Mouse (Mus musculus) stomach, embryonic 14.5 days (tissue): ENCODE data around the gene Rab11fip3. TPM values are rescaled to one million over a fixed set of nuclear protein-coding genes. Genes with fewer than 3 reads are reported as not detected.

Experiments
- ATAC-seq: fragments of 200-750 bp; cut with Nextera tagmentation; 2 replicates; pipeline ENCODE4 v1.8.0; 2017; ENCODE audit warnings: low read depth, moderate TSS enrichment; ENCODE audit not compliant: insufficient number of reproducible peaks, insufficient read depth, low FRiP score
- H3K27ac ChIP-seq: fragments of 300-500 bp; sonication (generic); 2 replicates; pipeline ENCODE4 v1.5.1; 2014; ENCODE audit warnings: mild to moderate bottlenecking, low read length, moderate library complexity, mixed read lengths
- H3K27me3 ChIP-seq: fragments of 300-500 bp; sonication (generic); 2 replicates; pipeline ENCODE4 v1.6.1; 2014; ENCODE audit warnings: low read length, control low read depth, mixed read lengths; ENCODE audit not compliant: control insufficient read depth, insufficient read depth
- H3K36me3 ChIP-seq: fragments of 300-500 bp; sonication (generic); 2 replicates; pipeline ENCODE4 v1.6.1; 2014; ENCODE audit warnings: mild to moderate bottlenecking, control low read depth, low read length, moderate library complexity, mixed read lengths; ENCODE audit not compliant: control insufficient read depth, insufficient read depth
- H3K4me1 ChIP-seq: fragments of 300-500 bp; sonication (generic); 2 replicates; pipeline ENCODE4 v1.6.1; 2014; ENCODE audit warnings: low read length, control low read depth, mixed read lengths; ENCODE audit not compliant: control insufficient read depth, insufficient read depth
- H3K4me2 ChIP-seq: fragments of 300-500 bp; sonication (generic); replicated peaks from 2 replicates; pipeline ENCODE4 v1.6.1; 2014; ENCODE audit warnings: low read depth, low read length, control low read depth
- H3K4me3 ChIP-seq: fragments of 300-500 bp; sonication (generic); 2 replicates; pipeline ENCODE4 v1.5.1; 2014; ENCODE audit warnings: low read depth, low read length, control low read depth
- H3K9ac ChIP-seq: fragments of 300-500 bp; sonication (generic); replicated peaks from 2 replicates; pipeline ENCODE4 v1.6.1; 2014; ENCODE audit warnings: low read depth, mild to moderate bottlenecking, control low read depth, low read length, moderate library complexity, mixed read lengths
- H3K9me3 ChIP-seq: fragments of 300-500 bp; sonication (generic); 2 replicates; pipeline ENCODE4 v1.6.1; 2016; ENCODE audit warnings: low read depth, low read length, control low read depth; ENCODE audit not compliant: control insufficient read depth
- WGBS: fragments of 180-500 bp; shearing (Covaris S2); extraction: QIAGEN DNeasy Blood & Tissue Kit; methylation state at CpG from one replicate; pipeline ENCODE4 v1.1.7; 2014; 5-methylcytosine and 5-hydroxymethylcytosine counted together
- polyA plus RNA-seq: library from polyadenylated mRNA; unstranded; fragments of >200 nt; fragmentation: Nextera tagmentation; extraction: Ambion mirVana; gene quantifications from 2 replicates; pipeline ENCODE4 v1.2.1, GENCODE M21; 2014

The Rab11fip3 gene
- polyA plus RNA-seq, 1 experiment from 2014 or later, result 11.4 TPM

DNA sequence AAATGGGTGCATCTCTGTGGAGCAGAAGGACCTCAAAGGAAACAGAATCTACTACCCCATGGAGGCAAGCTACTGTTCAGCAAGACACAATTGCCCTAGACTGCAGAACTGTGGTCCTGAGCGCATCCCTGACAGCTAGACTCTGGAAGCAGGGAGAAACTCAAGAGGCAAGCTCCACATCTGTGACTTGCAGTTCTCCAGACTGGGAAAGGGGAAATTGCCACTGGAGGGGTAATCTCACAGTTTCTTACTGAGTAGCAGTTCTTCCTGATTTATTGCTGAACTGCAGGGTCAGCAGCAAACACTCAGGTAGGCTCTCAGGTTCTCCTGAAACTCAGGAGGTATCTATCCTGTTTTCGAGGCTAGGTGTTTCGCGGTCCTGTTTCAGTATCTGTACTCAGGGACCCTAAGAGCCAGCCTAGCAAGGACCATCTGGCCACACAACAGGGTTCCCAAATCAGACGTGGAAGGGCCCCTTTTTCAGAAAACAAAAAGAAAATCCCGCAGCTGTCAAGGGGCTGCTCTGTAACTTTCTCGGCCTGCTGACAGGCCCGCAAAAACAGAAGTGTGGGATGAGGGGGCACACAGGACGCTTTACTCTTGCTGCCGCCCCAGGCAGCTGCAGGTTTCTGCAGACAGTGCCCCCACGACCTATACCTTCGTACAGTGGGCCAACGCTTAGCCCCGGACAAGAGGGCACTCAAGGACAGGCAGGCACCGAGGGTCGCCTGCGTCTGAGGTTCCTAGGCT, 84.6 kb downstream of the Rab11fip3 start:
- Histone ChIP-seq H3K27ac (peak overlapping the region; percentile 80), H3K9me3 (no peaks in the 10 kb centered on the region), H3K4me1 (peaks cover 9% of the 10 kb centered on the region), H3K36me3 (no peaks in the 10 kb centered on the region; the same call in none of the 2 replicates), H3K27me3 (no peaks in the 10 kb centered on the region), H3K4me2 (peak overlapping the region; percentile 88), H3K4me3 (peak overlapping the region; percentile 72), H3K9ac (peak overlapping the region; percentile 90)
- WGBS, result 7% methylated on average over 17 of the region's 17 CpGs
- ATAC-seq, result no peak

DNA sequence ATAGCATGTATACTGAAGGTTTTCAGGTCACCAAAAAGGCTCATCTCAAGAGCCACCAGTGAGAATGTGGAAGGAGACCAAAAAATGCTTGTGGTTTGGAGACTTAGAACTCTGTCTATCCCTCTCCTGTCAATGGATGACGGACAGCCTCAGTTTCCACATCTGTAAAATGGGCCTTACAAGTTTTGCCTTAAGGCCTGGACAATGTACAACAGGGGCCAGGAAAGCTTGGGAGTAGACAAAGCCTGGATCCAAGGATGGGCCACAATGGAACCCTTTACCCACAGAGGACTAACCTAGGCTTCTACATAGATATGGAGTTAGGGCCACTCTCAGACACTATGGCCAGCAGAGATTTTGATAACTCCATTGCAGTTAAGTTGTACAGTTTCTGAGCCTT, 85.3 kb downstream of the Rab11fip3 start:
- Histone ChIP-seq H3K27ac (no peak overlapping the region), H3K27me3 (no peaks in the 10 kb centered on the region), H3K9ac (no peak overlapping the region), H3K9me3 (no peaks in the 10 kb centered on the region), H3K4me1 (peaks cover 9% of the 10 kb centered on the region), H3K36me3 (no peaks in the 10 kb centered on the region; the same call in 1 of the 2 replicates), H3K4me2 (peak overlapping the region; percentile 88), H3K4me3 (peak overlapping the region; percentile 72)
- 93% methylated on average over 1 of the region's 1 CpGs for WGBS
- ATAC-seq, result no peak

- H3K9me3 ChIP-seq, result no peaks in the 10 kb centered on the region
- ATAC-seq, result no peak
- no peaks in the 10 kb centered on the region for H3K27me3 ChIP-seq
- H3K36me3 ChIP-seq, result no peaks in the 10 kb centered on the region
- no peak overlapping the region for H3K27ac ChIP-seq
- no peak overlapping the region for H3K9ac ChIP-seq
- 85% methylated on average over 3 of the region's 3 CpGs for WGBS
- peaks cover 9% of the 10 kb centered on the region for H3K4me1 ChIP-seq
- no peak overlapping the region for H3K4me2 ChIP-seq
- no peak overlapping the region for H3K4me3 ChIP-seq
Observed at GRCm38 (mm10) chr17:25982913-25983312, 86.4 kb downstream of the Rab11fip3 start.

GRCm38 (mm10) chr17:25980854-25981253, 88.5 kb downstream of the Rab11fip3 start:
- H3K27ac ChIP-seq, result no peak overlapping the region
- WGBS, result 88% methylated on average over 5 of the region's 5 CpGs
- H3K36me3 ChIP-seq, result no peaks in the 10 kb centered on the region
- no peak overlapping the region for H3K9ac ChIP-seq
- no peaks in the 10 kb centered on the region for H3K27me3 ChIP-seq
- no peak for ATAC-seq
- peaks cover 9% of the 10 kb centered on the region for H3K4me1 ChIP-seq
- no peak overlapping the region for H3K4me3 ChIP-seq
- no peaks in the 10 kb centered on the region for H3K9me3 ChIP-seq
- no peak overlapping the region for H3K4me2 ChIP-seq

GRCm38 (mm10) chr17:25979829-25980738, 89.3 kb downstream of the Rab11fip3 start:
- Histone ChIP-seq H3K4me1 (peaks cover 9% of the 10 kb centered on the region), H3K4me2 (no peak overlapping the region), H3K36me3 (no peaks in the 10 kb centered on the region), H3K27ac (no peak overlapping the region), H3K27me3 (no peaks in the 10 kb centered on the region), H3K9ac (no peak overlapping the region), H3K4me3 (no peak overlapping the region), H3K9me3 (no peaks in the 10 kb centered on the region)
- 0 out of 2 replicates have a peak, but pooled peaks have one; percentile 23 for ATAC-seq
- WGBS, result 83% methylated on average over 5 of the region's 5 CpGs

DNA sequence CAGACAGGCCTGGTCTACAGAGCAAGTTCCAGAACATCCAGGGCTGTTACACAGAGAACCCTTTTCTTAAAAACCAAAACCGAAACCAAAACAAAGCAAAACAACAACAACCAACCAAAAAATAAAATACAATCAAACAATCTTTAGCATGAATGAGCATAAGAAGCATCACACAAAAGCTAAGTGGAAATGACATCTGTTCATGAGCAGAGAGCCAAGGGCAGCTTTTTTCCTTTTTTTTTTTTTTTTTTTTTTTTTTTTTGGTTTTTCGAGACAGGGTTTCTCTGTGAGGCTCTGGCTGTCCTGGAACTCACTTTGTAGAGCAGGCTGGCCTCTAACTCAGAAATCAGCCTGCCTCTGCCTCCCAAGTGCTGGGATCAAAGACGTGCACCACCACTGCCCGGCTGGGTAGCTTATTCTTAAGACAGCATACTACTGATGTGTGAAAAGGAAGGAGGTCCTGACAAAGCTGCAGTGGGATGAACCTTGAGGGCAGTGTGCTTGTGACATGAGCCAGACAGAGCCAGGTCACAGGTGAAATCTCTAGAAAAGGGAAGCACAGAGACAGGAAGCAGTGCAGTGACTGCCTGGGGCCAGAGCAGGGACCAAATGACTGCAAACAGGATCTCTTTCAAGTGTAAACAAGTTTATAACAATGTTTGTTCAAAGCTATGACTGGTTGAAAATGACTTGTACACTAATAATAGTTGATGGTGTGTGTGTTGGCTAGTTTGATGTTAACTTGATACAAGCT, 98.2 kb downstream of the Rab11fip3 start:
- Histone ChIP-seq H3K27ac (no peak overlapping the region), H3K9me3 (no peaks in the 10 kb centered on the region), H3K4me3 (no peak overlapping the region), H3K36me3 (no peaks in the 10 kb centered on the region; the same call in 1 of the 2 replicates), H3K4me2 (no peak overlapping the region), H3K27me3 (no peaks in the 10 kb centered on the region), H3K4me1 (peaks cover 3% of the 10 kb centered on the region; the same call in 1 of the 2 replicates), H3K9ac (no peak overlapping the region)
- 90% methylated on average over 4 of the region's 4 CpGs for WGBS
- no peak for ATAC-seq

DNA sequence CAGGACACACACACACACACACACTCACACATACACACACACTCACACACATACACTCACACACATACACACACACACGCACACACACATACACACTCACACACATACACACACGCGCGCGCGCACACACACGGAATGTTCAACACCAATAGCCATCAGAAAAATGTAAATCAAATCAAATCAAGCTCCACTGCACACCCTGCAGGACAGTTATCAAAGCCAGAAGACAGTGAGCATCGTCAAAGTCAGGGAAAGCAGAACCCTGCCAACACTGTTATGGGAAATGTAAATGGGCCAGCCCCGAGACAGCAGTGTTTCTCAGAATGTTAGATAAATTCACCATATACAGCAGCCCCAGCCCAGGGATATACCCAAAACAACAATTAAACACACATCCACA, 98.9 kb downstream of the Rab11fip3 start:
- no peaks in the 10 kb centered on the region for H3K27me3 ChIP-seq
- H3K36me3 ChIP-seq, result no peaks in the 10 kb centered on the region; the same call in 1 of the 2 replicates
- H3K9ac ChIP-seq, result no peak overlapping the region
- H3K4me1 ChIP-seq, result peaks cover 3% of the 10 kb centered on the region; the same call in 1 of the 2 replicates
- H3K4me3 ChIP-seq, result no peak overlapping the region
- no peak for ATAC-seq
- no peak overlapping the region for H3K4me2 ChIP-seq
- no peak overlapping the region for H3K27ac ChIP-seq
- H3K9me3 ChIP-seq, result no peaks in the 10 kb centered on the region
- 92% methylated on average over 9 of the region's 9 CpGs for WGBS

DNA sequence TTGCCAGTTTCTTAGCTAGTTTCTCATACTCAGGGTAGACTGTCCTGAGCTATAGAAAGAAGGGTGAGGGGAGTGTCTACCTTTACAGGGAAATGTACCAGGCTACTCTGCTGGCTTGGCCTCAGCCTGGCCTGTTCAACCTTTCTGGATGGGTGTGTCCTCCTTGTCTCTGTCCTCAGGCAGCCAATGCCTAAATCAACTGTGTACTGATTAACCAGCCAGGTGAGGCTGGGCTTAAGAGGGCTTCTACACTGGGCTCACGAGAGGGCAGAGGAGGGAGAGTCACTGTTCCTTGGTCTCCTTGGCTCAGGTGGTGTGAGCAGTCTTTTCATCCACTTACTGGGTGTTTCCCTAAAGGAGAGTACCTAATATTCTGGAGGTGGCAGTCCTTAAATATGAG, 101.2 kb downstream of the Rab11fip3 start:
- ATAC-seq, result peak; percentile 88
- no peak overlapping the region; the same call in 1 of the 2 replicates for H3K27ac ChIP-seq

More for the DNA sequence above, 101.2 kb downstream of the Rab11fip3 start:
- 48% methylated on average over 1 of the region's 1 CpGs for WGBS
- H3K4me1 ChIP-seq, result peaks cover 3% of the 10 kb centered on the region; the same call in 1 of the 2 replicates
- no peak overlapping the region for H3K4me3 ChIP-seq
- no peak overlapping the region for H3K4me2 ChIP-seq
- H3K27me3 ChIP-seq, result no peaks in the 10 kb centered on the region
- no peaks in the 10 kb centered on the region for H3K9me3 ChIP-seq
- no peak overlapping the region for H3K9ac ChIP-seq
- peaks cover 8% of the 10 kb centered on the region; the same call in 1 of the 2 replicates for H3K36me3 ChIP-seq
